Mouse (Mus musculus) urinary bladder, postnatal 4 days (tissue): ENCODE results near the gene Plekhj1.
"Not testable (repeated sequence)": the region's sequence is repeated elsewhere in the genome, so short reads cannot be mapped to it uniquely, and the experiment has no call there.

Experiments used
- DNase-seq, 2 experiments: peaks; one replicate each; pipeline ENCODE4 v3.0.0; 2021 to 2022; ENCODE audit warnings: low spot score in 2 of 2

Gene Plekhj1

GRCm38 (mm10) chr10:80798150-80799006 lies at the start of gene Plekhj1, which contains the start of gene Sf3a2:
TSS of gene Plekhj1 (minus strand) at chr10:80798626.
TSS of gene Sf3a2 (plus strand) at chr10:80798198.
- DNase-seq = peak; percentile 93

GRCm38 (mm10) chr10:80845732-80846131 lies 47.3 kb upstream of the Plekhj1 start:
- DNase-seq = no peak

GRCm38 (mm10) chr10:80845055-80845693 lies 46.7 kb upstream of the Plekhj1 start:
- DNase-seq = no peak

GRCm38 (mm10) chr10:80843931-80844547 lies 45.6 kb upstream of the Plekhj1 start, which contains the start of gene Lingo3:
TSS of gene Lingo3 (minus strand) at chr10:80844039.
- no peak for DNase-seq

GRCm38 (mm10) chr10:80843087-80843930 lies 44.9 kb upstream of the Plekhj1 start:
- DNase-seq = no peak

- DNase-seq = no peak
Observed at GRCm38 (mm10) chr10:80842334-80842733, 43.9 kb upstream of the Plekhj1 start.

GRCm38 (mm10) chr10:80841685-80842084 lies 43.3 kb upstream of the Plekhj1 start:
- no peak for DNase-seq

- DNase-seq = no peak
Observed at GRCm38 (mm10) chr10:80839848-80840247, 41.4 kb upstream of the Plekhj1 start.

- DNase-seq = no peak
Observed at GRCm38 (mm10) chr10:80838346-80838912, 40.0 kb upstream of the Plekhj1 start.

GRCm38 (mm10) chr10:80837827-80838226 lies 39.4 kb upstream of the Plekhj1 start:
- DNase-seq = no peak

- no peak for DNase-seq
Observed at GRCm38 (mm10) chr10:80836949-80837379, 38.5 kb upstream of the Plekhj1 start.

- DNase-seq = no peak
Observed at GRCm38 (mm10) chr10:80835617-80836016, 37.2 kb upstream of the Plekhj1 start.

- DNase-seq = no peak
Observed at GRCm38 (mm10) chr10:80832818-80833217, 34.4 kb upstream of the Plekhj1 start.

- DNase-seq = no peak
Observed at GRCm38 (mm10) chr10:80831136-80831535, 32.7 kb upstream of the Plekhj1 start.

- no peak for DNase-seq
Observed at GRCm38 (mm10) chr10:80829359-80830278, 31.2 kb upstream of the Plekhj1 start.

GRCm38 (mm10) chr10:80828587-80828986 lies 30.2 kb upstream of the Plekhj1 start:
- not testable (repeated sequence) for DNase-seq

GRCm38 (mm10) chr10:80827870-80828420 lies 29.5 kb upstream of the Plekhj1 start:
- DNase-seq = no peak

- DNase-seq = no peak
Observed at GRCm38 (mm10) chr10:80827063-80827869, 28.8 kb upstream of the Plekhj1 start.
